Mouse (Mus musculus) lung, adult 18-20 months (tissue): ENCODE results near the gene Isca2.

Experiments
- DNase-seq, 2 experiments: peaks; one replicate each; pipeline ENCODE4 v3.0.0; 2022; ENCODE audit warnings: mixed read lengths in 2 of 2

Isca2 gene

GRCm38 (mm10) chr12:84819236-84820168 lies 46.5 kb downstream of the Isca2 start:
- no peak for DNase-seq

GRCm38 (mm10) chr12:84823601-84824000 lies 50.5 kb downstream of the Isca2 start:
- DNase-seq = no peak

DNA sequence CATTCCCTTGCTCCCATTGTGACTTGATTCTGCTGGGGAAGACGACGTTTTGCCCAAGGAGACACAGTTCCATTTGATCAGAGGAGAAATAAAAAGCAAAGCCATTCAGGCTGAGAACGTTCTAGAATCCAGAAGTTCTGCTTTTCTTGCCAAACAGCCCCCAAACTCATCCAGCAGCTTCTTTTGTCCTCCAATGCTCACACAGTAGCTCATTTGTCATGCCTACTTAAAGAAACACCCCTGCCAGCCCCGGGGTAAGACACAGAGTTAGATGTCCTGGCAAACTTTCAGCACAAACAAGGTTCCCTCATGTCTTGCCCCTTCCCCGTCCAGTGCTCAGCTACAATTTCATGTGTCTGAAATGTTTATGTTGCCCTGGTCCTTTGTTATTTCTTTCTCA lies 51.2 kb downstream of the Isca2 start:
- no peak for DNase-seq
